Comparison of ENCODE assay signal across 26 mouse cellular contexts in genomic region chr4:134005581-134006358, GRCm38 (mm10). TPM values are rescaled to one million over a fixed set of nuclear protein-coding genes. Genes with fewer than 3 reads are reported as not detected.
A peak's percentile ranks its signal among the peaks of the same experiment; 100 is the strongest.
DNase-seq lines count a peak whose midpoint lies in the region; ATAC-seq lines count a peak whose summit lies in the region.
"Had no signal": no experiment of that assay in that cellular context is flagged by ENCODE, and none has a peak within 500 bp of the region (broad histone marks: within the 10 kb centered on the region; RNA-seq: fewer than 3 reads in every experiment).

No protein-coding gene starts in this region.

- WGBS in heart, embryonic 12.5 days, result 65% methylated on average over 12 of the region's 12 CpGs
- 78% methylated on average over 12 of the region's 12 CpGs for WGBS in midbrain, embryonic 10.5 days
- WGBS in midbrain, embryonic 13.5 days, result 76% methylated on average over 12 of the region's 12 CpGs
- WGBS in kidney, embryonic 15.5 days, result 84% methylated on average over 12 of the region's 12 CpGs

- H3K4me1 ChIP-seq in heart, embryonic 12.5 days (replicated peaks), result peaks cover 15% of the 10 kb centered on the region
- peaks cover 74% of the 10 kb centered on the region for H3K4me1 ChIP-seq in midbrain, embryonic 10.5 days
- H3K4me1 ChIP-seq in midbrain, embryonic 13.5 days (replicated peaks), result peaks cover 21% of the 10 kb centered on the region
- H3K4me1 ChIP-seq in kidney, embryonic 15.5 days, result peaks cover 5% of the 10 kb centered on the region
- H3K4me1 ChIP-seq: embryonic facial prominence, embryonic 12.5 days had no signal

- no peak for ATAC-seq in heart, embryonic 12.5 days (ENCODE audit: insufficient number of reproducible peaks, low FRiP score)
- ATAC-seq in midbrain, embryonic 13.5 days, result no peak
- ATAC-seq in common myeloid progenitor, adult 5-6 weeks (replicated peaks; ENCODE audit: low read depth, poor library complexity, severe bottlenecking), result peak; percentile 31; the same call in 1 of the 2 replicates
- ATAC-seq in kidney, embryonic 15.5 days (replicated peaks; ENCODE audit: low FRiP score), result no peak
- ATAC-seq: hindbrain, postnatal 0 days; intestine, postnatal 0 days had no signal

- H3K9me3 ChIP-seq in heart, embryonic 12.5 days (replicated peaks), result no peaks in the 10 kb centered on the region
- H3K9me3 ChIP-seq in midbrain, embryonic 10.5 days (replicated peaks), result no peaks in the 10 kb centered on the region
- H3K9me3 ChIP-seq in midbrain, embryonic 13.5 days, result no peaks in the 10 kb centered on the region
- H3K9me3 ChIP-seq in kidney, embryonic 15.5 days (replicated peaks), result no peaks in the 10 kb centered on the region
- H3K9me3 ChIP-seq: embryonic facial prominence, embryonic 12.5 days; liver, embryonic 15.5 days; neural tube, embryonic 15.5 days had no signal

- no peak overlapping the region for H3K9ac ChIP-seq in heart, embryonic 12.5 days
- H3K9ac ChIP-seq in midbrain, embryonic 13.5 days (replicated peaks), result no peak overlapping the region
- H3K9ac ChIP-seq in kidney, embryonic 15.5 days, result no peak overlapping the region
- H3K9ac ChIP-seq: embryonic facial prominence, embryonic 12.5 days; liver, embryonic 15.5 days; neural tube, embryonic 15.5 days had no signal

- H3K27ac ChIP-seq in heart, embryonic 12.5 days (ENCODE audit: poor library complexity, severe bottlenecking), result 0 out of 2 replicates have a peak overlapping the region, but pooled peaks have one; percentile 22
- peak overlapping the region; percentile 33 for H3K27ac ChIP-seq in midbrain, embryonic 10.5 days (replicated peaks)
- no peak overlapping the region for H3K27ac ChIP-seq in midbrain, embryonic 13.5 days
- H3K27ac ChIP-seq in kidney, embryonic 15.5 days, result no peak overlapping the region
- H3K27ac ChIP-seq: embryonic facial prominence, embryonic 12.5 days; gastrocnemius, adult 2 months; heart, adult 2 months; hindbrain, postnatal 0 days; liver, embryonic 15.5 days; macrophage; neural tube, embryonic 15.5 days had no signal

- H3K4me2 ChIP-seq in heart, embryonic 12.5 days, result no peak overlapping the region
- H3K4me2 ChIP-seq in midbrain, embryonic 13.5 days (replicated peaks), result no peak overlapping the region
- no peak overlapping the region for H3K4me2 ChIP-seq in kidney, embryonic 15.5 days
- H3K4me2 ChIP-seq: embryonic facial prominence, embryonic 12.5 days; liver, embryonic 15.5 days; neural tube, embryonic 15.5 days had no signal

- H3K4me3 ChIP-seq in heart, embryonic 12.5 days, result no peak overlapping the region
- no peak overlapping the region for H3K4me3 ChIP-seq in midbrain, embryonic 10.5 days
- H3K4me3 ChIP-seq in midbrain, embryonic 13.5 days (replicated peaks), result no peak overlapping the region
- no peak overlapping the region for H3K4me3 ChIP-seq in kidney, embryonic 15.5 days (replicated peaks)
- H3K4me3 ChIP-seq: embryonic facial prominence, embryonic 12.5 days; erythroblast, embryonic 14.5 days; gastrocnemius, adult 2 months; heart, adult 2 months; liver, embryonic 15.5 days; neural tube, embryonic 15.5 days had no signal

- no peak for DNase-seq in heart, postnatal 4 days
- no peak for DNase-seq in midbrain, embryonic 10.5 days (ENCODE audit: low spot score)
- DNase-seq in embryo, embryonic 10.5 days (ENCODE audit: low spot score), result no peak
- DNase-seq: adrenal gland, postnatal 25 days; cerebellum, adult 18-20 months; gastrocnemius, adult 2 months; layer of hippocampus, postnatal 36 days; midbrain, embryonic 14.5 days; thymus, postnatal 14 days had no signal

- no peaks in the 10 kb centered on the region for H3K36me3 ChIP-seq in heart, embryonic 12.5 days
- peaks cover 65% of the 10 kb centered on the region for H3K36me3 ChIP-seq in midbrain, embryonic 10.5 days
- H3K36me3 ChIP-seq in midbrain, embryonic 13.5 days, result no peaks in the 10 kb centered on the region
- no peaks in the 10 kb centered on the region for H3K36me3 ChIP-seq in kidney, embryonic 15.5 days
- H3K36me3 ChIP-seq: embryonic facial prominence, embryonic 12.5 days; liver, embryonic 15.5 days; neural tube, embryonic 15.5 days had no signal

- H3K27me3 ChIP-seq in heart, embryonic 12.5 days (replicated peaks), result no peaks in the 10 kb centered on the region
- H3K27me3 ChIP-seq in midbrain, embryonic 10.5 days (ENCODE audit: low read depth, poor library complexity, severe bottlenecking), result no peaks in the 10 kb centered on the region
- H3K27me3 ChIP-seq in midbrain, embryonic 13.5 days, result no peaks in the 10 kb centered on the region
- no peaks in the 10 kb centered on the region for H3K27me3 ChIP-seq in kidney, embryonic 15.5 days
- H3K27me3 ChIP-seq: embryonic facial prominence, embryonic 12.5 days; liver, embryonic 15.5 days; neural tube, embryonic 15.5 days had no signal

RNA-seq across cellular contexts. Expression of gene Dhdds, which starts 5.1 kb away (rescaled TPM):
- polyA plus RNA-seq in heart, embryonic 12.5 days (2016; fragmentation: Nextera tagmentation; extraction: Ambion mirVana), result 30.5 and 33.3 TPM in 2 replicates
- 10 to 100 TPM; 39.1 to 40.7 TPM for total RNA-seq in heart, postnatal 4 days (2021)
- 38.8 and 41.4 TPM in 2 replicates for polyA plus RNA-seq in midbrain, embryonic 10.5 days (2016; fragmentation: Nextera tagmentation; extraction: Ambion mirVana)
- polyA plus RNA-seq in midbrain, embryonic 13.5 days (2015; fragmentation: Nextera tagmentation; extraction: Ambion mirVana), result 42.0 and 44.7 TPM in 2 replicates
- total RNA-seq in common myeloid progenitor, adult 5-6 weeks (2017), result 13.2 and 21.0 TPM in 2 replicates
- 47.4 and 48.4 TPM in 2 replicates for polyA plus RNA-seq in kidney, embryonic 15.5 days (2015; fragmentation: Nextera tagmentation; extraction: Ambion mirVana)

RNA-seq across cellular contexts. Expression of gene Lin28a, which starts 12.9 kb away (rescaled TPM):
- 0.64 and 0.99 TPM in 2 replicates for polyA plus RNA-seq in heart, embryonic 12.5 days (2016; fragmentation: Nextera tagmentation; extraction: Ambion mirVana)
- total RNA-seq in heart, postnatal 4 days (2021), result under 1 TPM; 0.27 to 0.29 TPM
- polyA plus RNA-seq in midbrain, embryonic 10.5 days (2016; fragmentation: Nextera tagmentation; extraction: Ambion mirVana), result 16.9 and 29.2 TPM in 2 replicates
- 0.59 TPM in 2 replicates for polyA plus RNA-seq in midbrain, embryonic 13.5 days (2015; fragmentation: Nextera tagmentation; extraction: Ambion mirVana)
- total RNA-seq in common myeloid progenitor, adult 5-6 weeks (2017), result 0.18 TPM in 1 of 2 replicates, not detected in the other
- 0.17 and 0.18 TPM in 2 replicates for polyA plus RNA-seq in kidney, embryonic 15.5 days (2015; fragmentation: Nextera tagmentation; extraction: Ambion mirVana)
- total RNA-seq: adrenal gland, postnatal 25 days; heart, adult 2 months; hindbrain, postnatal 0 days; layer of hippocampus, postnatal 36 days; left cerebral cortex, postnatal 14 days had no signal
- polyA plus RNA-seq: cortical plate, adult 2 months; erythroblast, embryonic 14.5 days; heart, adult 2 months; hindbrain, postnatal 0 days; intestine, postnatal 0 days; kidney, embryonic 16.5 days; macrophage had no signal

RNA-seq across cellular contexts. Expression of gene Hmgn2, which starts 37.3 kb away (rescaled TPM):
- 1,861 and 1,891 TPM in 2 replicates for polyA plus RNA-seq in heart, embryonic 12.5 days (2016; fragmentation: Nextera tagmentation; extraction: Ambion mirVana)
- total RNA-seq in heart, postnatal 4 days (2021), result 100 to 1,000 TPM; 484 to 489 TPM
- 3,615 and 3,770 TPM in 2 replicates for polyA plus RNA-seq in midbrain, embryonic 10.5 days (2016; fragmentation: Nextera tagmentation; extraction: Ambion mirVana)
- polyA plus RNA-seq in midbrain, embryonic 13.5 days (2015; fragmentation: Nextera tagmentation; extraction: Ambion mirVana), result 1,712 and 1,823 TPM in 2 replicates
- total RNA-seq in common myeloid progenitor, adult 5-6 weeks (2017), result 497 and 549 TPM in 2 replicates
- 2,667 and 2,783 TPM in 2 replicates for polyA plus RNA-seq in kidney, embryonic 15.5 days (2015; fragmentation: Nextera tagmentation; extraction: Ambion mirVana)

RNA-seq across cellular contexts. Expression of gene Zfp683, which starts 47.9 kb away (rescaled TPM):
- not detected in 2 replicates for polyA plus RNA-seq in heart, embryonic 12.5 days (2016; fragmentation: Nextera tagmentation; extraction: Ambion mirVana)
- total RNA-seq in heart, postnatal 4 days (2021), result not detected
- not detected in 2 replicates for polyA plus RNA-seq in midbrain, embryonic 10.5 days (2016; fragmentation: Nextera tagmentation; extraction: Ambion mirVana)
- polyA plus RNA-seq in midbrain, embryonic 13.5 days (2015; fragmentation: Nextera tagmentation; extraction: Ambion mirVana), result not detected in 2 replicates
- total RNA-seq in common myeloid progenitor, adult 5-6 weeks (2017), result not detected in 2 replicates
- not detected in 2 replicates for polyA plus RNA-seq in kidney, embryonic 15.5 days (2015; fragmentation: Nextera tagmentation; extraction: Ambion mirVana)
- total RNA-seq: adrenal gland, postnatal 25 days; ES-E14; gastrocnemius, adult 2 months; heart, adult 2 months; hematopoietic stem cell, adult 5-6 weeks; hindbrain, postnatal 0 days; layer of hippocampus, postnatal 36 days; left cerebral cortex, postnatal 14 days had no signal
- polyA plus RNA-seq: cortical plate, adult 2 months; embryonic facial prominence, embryonic 12.5 days; erythroblast, embryonic 14.5 days; heart, adult 2 months; hindbrain, postnatal 0 days; intestine, postnatal 0 days; kidney, embryonic 16.5 days; liver, embryonic 15.5 days; macrophage; midbrain, embryonic 14.5 days; neural tube, embryonic 15.5 days had no signal

RNA-seq across cellular contexts. Expression of gene Crybg2, which starts 54.8 kb away (rescaled TPM):
- polyA plus RNA-seq in heart, embryonic 12.5 days (2016; fragmentation: Nextera tagmentation; extraction: Ambion mirVana), result 0.41 and 0.51 TPM in 2 replicates
- not detected for total RNA-seq in heart, postnatal 4 days (2021)
- polyA plus RNA-seq in midbrain, embryonic 10.5 days (2016; fragmentation: Nextera tagmentation; extraction: Ambion mirVana), result 2.0 TPM in 2 replicates
- 0.97 and 1.1 TPM in 2 replicates for polyA plus RNA-seq in midbrain, embryonic 13.5 days (2015; fragmentation: Nextera tagmentation; extraction: Ambion mirVana)
- total RNA-seq in common myeloid progenitor, adult 5-6 weeks (2017), result not detected in 2 replicates
- 3.9 and 4.4 TPM in 2 replicates for polyA plus RNA-seq in kidney, embryonic 15.5 days (2015; fragmentation: Nextera tagmentation; extraction: Ambion mirVana)
- total RNA-seq: gastrocnemius, adult 2 months; heart, adult 2 months had no signal
- polyA plus RNA-seq: erythroblast, embryonic 14.5 days; macrophage had no signal

Comparison
In these comparisons a context has a peak if more than half of its experiments do, and no peak if none do; other contexts are left out.
1. H3K27ac ChIP-seq: peak in heart, embryonic 12.5 days (single experiment) and midbrain, embryonic 10.5 days (single experiment); none in midbrain, embryonic 13.5 days (single experiment) and kidney, embryonic 15.5 days (single experiment).